Mouse (Mus musculus): ENCODE data around the gene Stxbp6.

DNA sequence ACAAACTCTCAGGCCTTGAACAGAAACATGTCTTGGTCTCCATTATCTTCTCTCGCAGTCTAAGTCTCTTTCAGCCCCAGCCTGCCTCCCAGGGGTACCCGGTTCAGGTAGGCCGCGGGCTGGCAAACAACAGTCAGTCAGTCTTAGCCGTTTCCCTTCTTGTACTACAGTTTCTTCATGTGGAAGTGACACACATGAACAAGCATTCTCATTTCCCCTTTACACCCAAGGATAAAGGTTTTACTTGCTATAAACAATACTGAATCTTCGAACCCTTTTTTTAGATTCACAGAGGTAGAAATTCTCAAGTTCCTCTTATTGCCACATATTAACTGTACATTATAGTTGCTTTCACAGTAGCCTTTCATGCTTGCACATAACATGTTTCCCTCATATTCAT, 141.6 kb downstream of the Stxbp6 start:
- TF ChIP-seq POLR2A (IDR thresholded peaks at IDR 0.05; ENCODE audit: insufficient read depth, low read length) (no peak), CTCF (IDR thresholded peaks at IDR 0.05; ENCODE audit: low read depth, low read length) (no peak)
